Mouse (Mus musculus) embryonic facial prominence, embryonic 12.5 days (tissue): ENCODE data around the gene Rsl24d1. TPM values are rescaled to one million over a fixed set of nuclear protein-coding genes. Genes with fewer than 3 reads are reported as not detected.
"Not testable (repeated sequence)": the region's sequence is repeated elsewhere in the genome, so short reads cannot be mapped to it uniquely, and the experiment has no call there.

ENCODE experiments used
- ATAC-seq: fragments of 200-750 bp; cut with Nextera tagmentation; 2 replicates; pipeline ENCODE4 v1.8.0; 2017; ENCODE audit not compliant: insufficient number of reproducible peaks, insufficient read depth, low FRiP score, low TSS enrichment
- H3K27ac ChIP-seq: fragments of 300-500 bp; sonication (generic); 2 replicates; pipeline ENCODE4 v1.5.1; 2016; ENCODE audit warnings: mild to moderate bottlenecking
- H3K27me3 ChIP-seq: fragments of 300-500 bp; sonication (generic); 2 replicates; pipeline ENCODE4 v1.6.1; 2016; ENCODE audit warnings: mild to moderate bottlenecking, moderate library complexity
- H3K36me3 ChIP-seq: fragments of 300-500 bp; sonication (generic); 2 replicates; pipeline ENCODE4 v1.6.1; 2016; ENCODE audit warnings: mild to moderate bottlenecking
- H3K4me1 ChIP-seq: fragments of 300-500 bp; sonication (generic); 2 replicates; pipeline ENCODE4 v1.6.1; 2016
- H3K4me2 ChIP-seq: fragments of 300-500 bp; sonication (generic); replicated peaks from 2 replicates; pipeline ENCODE4 v1.6.1; 2016; ENCODE audit warnings: mild to moderate bottlenecking, moderate library complexity
- H3K4me3 ChIP-seq: fragments of 300-500 bp; sonication (generic); 2 replicates; pipeline ENCODE4 v1.5.1; 2016; ENCODE audit warnings: mild to moderate bottlenecking
- H3K9ac ChIP-seq: fragments of 300-500 bp; sonication (generic); 2 replicates; pipeline ENCODE4 v1.6.1; 2016; ENCODE audit warnings: mild to moderate bottlenecking, moderate library complexity
- H3K9me3 ChIP-seq: fragments of 300-500 bp; sonication (generic); 2 replicates; pipeline ENCODE4 v1.6.1; 2016; ENCODE audit warnings: mild to moderate bottlenecking, moderate library complexity
- WGBS: fragments of 180-500 bp; shearing (Covaris S2); methylation state at CpG from one replicate; pipeline ENCODE4 v1.1.7; 2016; 5-methylcytosine and 5-hydroxymethylcytosine counted together
- polyA plus RNA-seq: library from polyadenylated mRNA; unstranded; fragments of >200 nt; fragmentation: Nextera tagmentation; extraction: Ambion mirVana; gene quantifications from 2 replicates; pipeline ENCODE4 v1.2.1, GENCODE M21; 2016

The Rsl24d1 gene
- polyA plus RNA-seq, 1 experiment from 2014 or later = 140 TPM

GRCm38 (mm10) chr9:73103880-73104198 is 9.4 kb upstream of the Rsl24d1 start:
- Histone ChIP-seq H3K4me1 (0 out of 2 replicates have a peak, but pooled peaks cover 8% of the 10 kb centered on the region), H3K4me2 (peak overlapping the region; percentile 82), H3K27me3 (peaks cover 36% of the 10 kb centered on the region), H3K9me3 (no peaks in the 10 kb centered on the region), H3K36me3 (no peaks in the 10 kb centered on the region), H3K9ac (peak overlapping the region; percentile 52; the same call in 1 of the 2 replicates), H3K4me3 (peak overlapping the region; percentile 46), H3K27ac (no peak overlapping the region)
- whole genome bisulfite sequencing = 52% methylated on average over 5 of the region's 5 CpGs
- ATAC-seq = no peak

GRCm38 (mm10) chr9:73105141-73105540 is 8.1 kb upstream of the Rsl24d1 start:
- H3K9ac ChIP-seq = no peak overlapping the region
- H3K36me3 ChIP-seq = no peaks in the 10 kb centered on the region
- no peak for ATAC-seq
- H3K27me3 ChIP-seq = peaks cover 36% of the 10 kb centered on the region
- H3K4me3 ChIP-seq = no peak overlapping the region
- WGBS = 65% methylated on average over 1 of the region's 1 CpGs
- H3K4me1 ChIP-seq = 0 out of 2 replicates have a peak, but pooled peaks cover 8% of the 10 kb centered on the region
- no peak overlapping the region for H3K27ac ChIP-seq
- no peaks in the 10 kb centered on the region for H3K9me3 ChIP-seq
- no peak overlapping the region for H3K4me2 ChIP-seq

GRCm38 (mm10) chr9:73105771-73106170 is 7.5 kb upstream of the Rsl24d1 start:
- H3K4me3 ChIP-seq = no peak overlapping the region
- no peaks in the 10 kb centered on the region for H3K36me3 ChIP-seq
- H3K4me1 ChIP-seq = 0 out of 2 replicates have a peak, but pooled peaks cover 8% of the 10 kb centered on the region
- no peaks in the 10 kb centered on the region for H3K9me3 ChIP-seq
- H3K27ac ChIP-seq = no peak overlapping the region
- no peak for ATAC-seq
- H3K9ac ChIP-seq = no peak overlapping the region
- peaks cover 36% of the 10 kb centered on the region for H3K27me3 ChIP-seq
- H3K4me2 ChIP-seq = no peak overlapping the region

GRCm38 (mm10) chr9:73116704-73117103 is 3.5 kb downstream of the Rsl24d1 start:
- H3K4me2 ChIP-seq, H3K4me1 ChIP-seq, ATAC-seq, H3K9ac ChIP-seq, H3K9me3 ChIP-seq, H3K4me3 ChIP-seq, H3K27ac ChIP-seq, H3K27me3 ChIP-seq: not testable (repeated sequence)
- 89% methylated on average over 6 of the region's 6 CpGs for WGBS
- H3K36me3 ChIP-seq = peaks cover 54% of the 10 kb centered on the region

GRCm38 (mm10) chr9:73118012-73118411 is 4.8 kb downstream of the Rsl24d1 start:
- Histone ChIP-seq H3K36me3 (peaks cover 58% of the 10 kb centered on the region), H3K4me3 (no peak overlapping the region), H3K9ac (no peak overlapping the region), H3K27ac (no peak overlapping the region), H3K4me1 (0 out of 2 replicates have a peak, but pooled peaks cover 3% of the 10 kb centered on the region), H3K9me3 (no peaks in the 10 kb centered on the region), H3K4me2 (no peak overlapping the region), H3K27me3 (no peaks in the 10 kb centered on the region)
- ATAC-seq = no peak
- WGBS = 78% methylated on average over 4 of the region's 4 CpGs

- H3K9me3 ChIP-seq = no peaks in the 10 kb centered on the region
- H3K27ac ChIP-seq = no peak overlapping the region
- H3K9ac ChIP-seq = no peak overlapping the region
- H3K36me3 ChIP-seq = peaks cover 72% of the 10 kb centered on the region
- no peaks in the 10 kb centered on the region for H3K27me3 ChIP-seq
- ATAC-seq = no peak
- H3K4me1 ChIP-seq = no peaks in the 10 kb centered on the region
- WGBS = 81% methylated on average over 8 of the region's 8 CpGs
- no peak overlapping the region for H3K4me3 ChIP-seq
- no peak overlapping the region for H3K4me2 ChIP-seq
These were observed 8.5 kb downstream of the Rsl24d1 start for GRCm38 (mm10) chr9:73121735-73122134.

- peaks cover 73% of the 10 kb centered on the region for H3K36me3 ChIP-seq
- no peak for ATAC-seq
- no peak overlapping the region for H3K4me3 ChIP-seq
- no peak overlapping the region for H3K9ac ChIP-seq
- H3K27ac ChIP-seq = no peak overlapping the region
- no peak overlapping the region for H3K4me2 ChIP-seq
- no peaks in the 10 kb centered on the region for H3K27me3 ChIP-seq
- 90% methylated on average over 8 of the region's 8 CpGs for WGBS
- H3K9me3 ChIP-seq = no peaks in the 10 kb centered on the region
- no peaks in the 10 kb centered on the region for H3K4me1 ChIP-seq
These were observed 11.9 kb downstream of the Rsl24d1 start for GRCm38 (mm10) chr9:73125043-73125570.

- H3K36me3 ChIP-seq = peaks cover 54% of the 10 kb centered on the region
- ATAC-seq = no peak
- H3K9ac ChIP-seq = no peak overlapping the region
- 47% methylated on average over 2 of the region's 2 CpGs for WGBS
- H3K9me3 ChIP-seq = no peaks in the 10 kb centered on the region
- H3K4me2 ChIP-seq = no peak overlapping the region
- no peak overlapping the region for H3K4me3 ChIP-seq
- no peak overlapping the region for H3K27ac ChIP-seq
- H3K4me1 ChIP-seq = no peaks in the 10 kb centered on the region
- H3K27me3 ChIP-seq = no peaks in the 10 kb centered on the region
These were observed 14.2 kb downstream of the Rsl24d1 start for GRCm38 (mm10) chr9:73127457-73127856.

- ATAC-seq = no peak
- no peaks in the 10 kb centered on the region for H3K4me1 ChIP-seq
- H3K9me3 ChIP-seq = no peaks in the 10 kb centered on the region
- H3K36me3 ChIP-seq = peaks cover 39% of the 10 kb centered on the region
- H3K27me3 ChIP-seq = no peaks in the 10 kb centered on the region
- 74% methylated on average over 8 of the region's 8 CpGs for WGBS
- H3K27ac ChIP-seq = no peak overlapping the region
- no peak overlapping the region for H3K4me3 ChIP-seq
- no peak overlapping the region for H3K4me2 ChIP-seq
- H3K9ac ChIP-seq = no peak overlapping the region
These were observed 16.6 kb downstream of the Rsl24d1 start for GRCm38 (mm10) chr9:73129875-73130274.

- H3K4me1 ChIP-seq = no peaks in the 10 kb centered on the region
- H3K9me3 ChIP-seq = no peaks in the 10 kb centered on the region
- H3K9ac ChIP-seq = no peak overlapping the region
- H3K27me3 ChIP-seq = no peaks in the 10 kb centered on the region
- no peak overlapping the region for H3K4me3 ChIP-seq
- H3K4me2 ChIP-seq = no peak overlapping the region
- ATAC-seq = no peak
- H3K36me3 ChIP-seq = peaks cover 33% of the 10 kb centered on the region
- H3K27ac ChIP-seq = no peak overlapping the region
- WGBS = 84% methylated on average over 4 of the region's 4 CpGs
These were observed 17.3 kb downstream of the Rsl24d1 start for GRCm38 (mm10) chr9:73130529-73130928.

- no peaks in the 10 kb centered on the region for H3K27me3 ChIP-seq
- no peaks in the 10 kb centered on the region for H3K9me3 ChIP-seq
- no peak overlapping the region for H3K4me3 ChIP-seq
- no peaks in the 10 kb centered on the region for H3K36me3 ChIP-seq
- ATAC-seq = peak; percentile 64; the same call in 1 of the 2 replicates
- no peak overlapping the region for H3K27ac ChIP-seq
- WGBS = 65% methylated on average over 11 of the region's 11 CpGs
- H3K9ac ChIP-seq = no peak overlapping the region
- H3K4me2 ChIP-seq = no peak overlapping the region
- H3K4me1 ChIP-seq = no peaks in the 10 kb centered on the region
These were observed 24.2 kb downstream of the Rsl24d1 start for GRCm38 (mm10) chr9:73137341-73137886.

- Histone ChIP-seq H3K36me3 (no peaks in the 10 kb centered on the region), H3K27me3 (no peaks in the 10 kb centered on the region), H3K4me1 (no peaks in the 10 kb centered on the region), H3K9me3 (no peaks in the 10 kb centered on the region), H3K4me3 (no peak overlapping the region), H3K9ac (no peak overlapping the region), H3K4me2 (no peak overlapping the region), H3K27ac (no peak overlapping the region)
- no peak for ATAC-seq
- 57% methylated on average over 9 of the region's 9 CpGs for WGBS
These were observed 41.1 kb downstream of the Rsl24d1 start for GRCm38 (mm10) chr9:73154347-73154746.
